Mouse (Mus musculus) right cerebral cortex, postnatal 4 days (tissue): ENCODE data around the gene Plk1.

Source experiments
- DNase-seq: peaks from one replicate; pipeline ENCODE4 v3.0.0-alpha.2; 2022

The Plk1 gene

GRCm38 (mm10) chr7:122158915-122159902 is at the start of gene Plk1:
Plk1 (plus strand) TSS chr7:122159439.
- DNase-seq: peak; percentile 85

- DNase-seq: no peak
Observed at GRCm38 (mm10) chr7:122123518-122123917, 35.7 kb upstream of the Plk1 start.

- no peak for DNase-seq
Observed at GRCm38 (mm10) chr7:122125636-122126035, 33.6 kb upstream of the Plk1 start.

- DNase-seq: no peak
Observed at GRCm38 (mm10) chr7:122126946-122127345, 32.3 kb upstream of the Plk1 start.

- DNase-seq: no peak
Observed at GRCm38 (mm10) chr7:122131834-122132233, 27.4 kb upstream of the Plk1 start.

- peak; percentile 97 for DNase-seq
Observed at GRCm38 (mm10) chr7:122132497-122133337, 26.5 kb upstream of the Plk1 start, which contains the start of the genes Palb2 and Dctn5. Palb2 (minus strand) TSS chr7:122132985. Dctn5 (plus strand) TSS chr7:122133041.

GRCm38 (mm10) chr7:122133338-122133625 is 26.0 kb upstream of the Plk1 start:
- no peak for DNase-seq

- no peak for DNase-seq
Observed at GRCm38 (mm10) chr7:122135070-122135469, 24.2 kb upstream of the Plk1 start.

- no peak for DNase-seq
Observed at GRCm38 (mm10) chr7:122137071-122137470, 22.2 kb upstream of the Plk1 start.

- no peak for DNase-seq
Observed at GRCm38 (mm10) chr7:122138190-122138589, 21.0 kb upstream of the Plk1 start.

GRCm38 (mm10) chr7:122140991-122141390 is 18.2 kb upstream of the Plk1 start:
- no peak for DNase-seq

GRCm38 (mm10) chr7:122152473-122152872 is 6.8 kb upstream of the Plk1 start:
- DNase-seq: peak; percentile 10

GRCm38 (mm10) chr7:122158488-122158887 is 751 bp upstream of the Plk1 start:
- DNase-seq: no peak

GRCm38 (mm10) chr7:122160037-122160436 is 798 bp downstream of the Plk1 start:
- DNase-seq: no peak

- DNase-seq: no peak
Observed at GRCm38 (mm10) chr7:122163766-122164165, 4.5 kb downstream of the Plk1 start.

GRCm38 (mm10) chr7:122167203-122167602 is 8.0 kb downstream of the Plk1 start:
- no peak for DNase-seq

- DNase-seq: no peak
Observed at GRCm38 (mm10) chr7:122170705-122171104, 11.5 kb downstream of the Plk1 start.

GRCm38 (mm10) chr7:122171613-122172012 is 12.4 kb downstream of the Plk1 start:
- DNase-seq: no peak

- no peak for DNase-seq
Observed at GRCm38 (mm10) chr7:122180720-122181119, 21.5 kb downstream of the Plk1 start.

- DNase-seq: no peak
Observed at GRCm38 (mm10) chr7:122184569-122184968, 25.3 kb downstream of the Plk1 start.

GRCm38 (mm10) chr7:122186043-122186442 is 26.8 kb downstream of the Plk1 start, which contains the start of gene Ern2:
Ern2 (minus strand) TSS chr7:122186207.
- DNase-seq: no peak

- DNase-seq: peak; percentile 75
Observed at GRCm38 (mm10) chr7:122189484-122189883, 30.2 kb downstream of the Plk1 start.

- DNase-seq: no peak
Observed at GRCm38 (mm10) chr7:122191097-122191496, 31.9 kb downstream of the Plk1 start.

- no peak for DNase-seq
Observed at GRCm38 (mm10) chr7:122193919-122194318, 34.7 kb downstream of the Plk1 start.
